Mouse (Mus musculus) gonadal fat pad, adult 2 months (tissue): ENCODE data around the gene Blcap. TPM values are rescaled to one million over a fixed set of nuclear protein-coding genes. Genes with fewer than 3 reads are reported as not detected.

Source experiments
- DNase-seq: peaks from one replicate; pipeline ENCODE4 v3.0.0-alpha.2; 2012; ENCODE audit warnings: low read depth
- polyA plus RNA-seq: library from polyadenylated mRNA; depleted of rRNA; stranded (reverse); fragments of >200 nt; gene quantifications from 2 replicates; pipeline ENCODE4 v1.2.3, GENCODE M21; 2012

Gene Blcap
- polyA plus RNA-seq, 1 experiment, result 87.0 TPM

DNA sequence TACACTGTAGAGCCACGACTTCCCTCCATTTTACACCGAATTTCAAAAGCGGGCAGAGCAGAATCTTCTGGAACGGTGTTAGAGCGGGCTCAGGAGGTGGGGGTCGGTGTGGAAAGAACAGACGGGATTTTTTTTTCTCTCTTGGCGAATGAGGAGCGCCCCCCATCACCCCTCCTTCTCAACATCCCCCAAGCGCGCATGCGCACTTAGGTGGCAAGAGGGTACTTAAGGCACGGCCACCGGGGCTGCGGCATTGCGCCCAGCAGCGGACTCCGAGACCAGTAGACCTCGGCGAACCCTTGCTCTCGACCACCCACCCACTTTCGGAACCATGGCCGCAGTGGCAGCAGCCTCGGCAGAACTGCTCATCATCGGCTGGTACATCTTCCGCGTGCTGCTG is 11.2 kb downstream of the Blcap start, which contains the start of gene Nnat:
Gene Nnat (plus strand): TSS at position 221 of the 400 bp plus-strand sequence.
- DNase-seq, result no peak

DNA sequence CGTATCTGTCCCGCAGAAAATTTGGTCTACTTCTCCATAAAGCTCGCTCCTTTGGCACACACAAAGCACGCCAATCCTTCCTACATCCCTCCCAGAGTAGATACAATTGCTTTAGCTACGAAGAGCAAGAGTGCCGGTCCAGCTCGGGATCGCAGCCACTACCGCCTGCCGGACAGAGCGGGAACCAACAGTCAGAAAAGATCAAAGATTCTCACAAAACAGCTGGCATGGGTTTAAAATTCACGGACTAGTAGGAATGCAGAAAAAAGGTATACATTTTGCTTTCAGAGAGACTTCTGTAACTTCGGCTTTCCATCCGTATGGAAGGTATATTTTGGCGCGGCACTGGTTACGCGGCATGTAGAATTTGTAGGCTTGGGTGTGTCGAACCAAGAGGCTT is 11.6 kb downstream of the Blcap start:
- no peak for DNase-seq

DNA sequence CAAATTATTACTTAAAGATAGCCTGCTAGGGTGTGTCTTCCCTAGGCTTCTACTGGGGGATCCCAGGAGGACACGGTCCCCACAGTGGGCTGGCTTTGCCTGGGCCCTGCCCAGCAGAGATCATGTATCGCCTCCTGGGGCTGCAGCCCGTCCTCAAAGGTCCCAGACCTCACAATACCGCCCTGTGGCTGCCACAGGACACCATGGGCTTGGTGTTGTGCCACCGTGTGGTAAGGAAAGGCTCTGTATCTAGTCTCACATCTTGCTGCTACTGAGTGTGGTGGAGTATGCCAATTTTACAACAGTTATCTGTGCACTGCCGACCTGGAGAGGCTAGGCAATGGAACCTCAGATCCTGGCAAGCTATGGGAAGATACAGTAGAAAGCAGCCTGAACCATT is 12.6 kb downstream of the Blcap start:
- no peak for DNase-seq

DNA sequence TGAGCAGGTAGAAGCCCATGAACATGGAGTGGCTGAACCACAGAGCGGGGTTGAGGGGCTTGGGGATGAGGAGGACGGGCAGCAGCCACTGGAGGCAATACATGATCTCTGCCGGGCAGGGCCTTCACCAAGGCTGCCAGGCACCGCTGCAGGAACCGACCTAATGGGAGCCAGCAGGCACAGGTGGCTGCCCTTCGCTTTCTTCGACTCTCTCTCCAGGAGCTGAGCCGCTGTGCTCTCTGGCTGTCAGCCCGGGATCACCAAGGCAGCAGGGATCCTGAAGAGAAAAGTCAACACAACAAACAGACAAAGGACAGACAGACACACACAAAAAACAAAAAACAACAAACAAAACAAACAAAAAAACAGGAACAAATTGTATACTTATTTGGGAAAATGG is 13.0 kb downstream of the Blcap start:
- no peak for DNase-seq

DNA sequence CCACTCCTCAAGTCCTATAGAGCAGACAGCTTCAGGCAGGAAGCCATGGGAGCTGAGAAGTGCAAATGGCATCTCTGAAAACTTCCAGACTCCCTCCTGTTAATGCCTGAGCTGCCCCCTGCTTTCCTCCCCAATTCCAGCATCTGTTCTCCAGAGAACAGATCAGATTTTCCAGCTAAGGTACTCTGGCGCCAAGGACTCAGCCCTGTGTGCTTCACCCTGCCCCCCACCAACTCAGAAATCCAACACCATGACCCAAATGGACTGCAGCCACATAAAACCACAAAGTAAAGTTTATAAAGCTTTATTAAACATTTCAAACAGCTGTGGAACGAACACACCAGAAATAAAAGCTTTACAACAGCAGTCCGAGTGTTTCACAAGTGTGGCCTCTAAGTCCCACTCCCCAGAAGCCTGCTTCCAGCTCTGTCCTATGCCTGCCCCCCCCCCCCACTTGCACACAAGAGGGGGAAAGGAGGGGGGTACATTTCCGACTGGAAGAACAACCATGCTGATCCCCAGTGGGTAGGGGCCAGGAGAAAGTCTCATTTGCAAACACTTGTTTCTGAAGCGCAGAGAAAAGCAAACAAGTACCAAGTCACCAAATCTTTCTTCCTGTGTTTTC is 14.9 kb downstream of the Blcap start:
- DNase-seq, result no peak

DNA sequence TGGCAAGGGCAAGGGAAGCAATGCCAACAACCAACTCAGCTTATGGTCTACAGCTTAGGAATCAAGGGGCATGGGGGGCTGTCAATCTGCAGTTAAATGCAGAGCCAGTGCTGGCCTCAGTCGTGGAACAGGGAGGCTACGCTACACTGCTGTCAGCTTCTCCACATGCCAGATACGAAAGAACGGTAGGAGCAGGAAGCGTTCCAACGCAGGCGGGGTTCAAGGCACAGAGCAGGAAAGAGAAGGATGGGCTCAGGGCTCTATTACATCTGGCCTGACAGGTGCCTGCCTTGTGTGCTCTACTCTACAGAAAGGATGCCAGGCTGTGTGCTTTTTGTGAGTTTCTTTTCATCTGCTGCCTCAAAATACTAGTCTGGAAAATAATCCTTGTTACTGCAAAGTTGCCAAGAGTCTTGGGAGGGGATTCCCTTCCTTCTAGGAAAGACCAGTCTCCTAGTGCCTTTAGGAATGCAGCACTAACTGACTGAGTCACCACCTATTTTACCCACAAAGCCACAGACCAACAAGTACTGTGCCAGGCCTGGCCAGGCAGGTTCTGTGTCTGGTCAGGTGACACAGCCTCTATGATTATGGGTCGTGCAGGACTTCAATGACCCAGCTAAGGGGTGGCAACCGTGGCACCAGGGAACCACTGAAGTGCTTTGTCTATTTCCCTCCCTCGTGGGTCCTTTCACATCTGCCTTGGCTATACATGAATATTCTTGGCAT is 18.8 kb downstream of the Blcap start:
- DNase-seq, result no peak

DNA sequence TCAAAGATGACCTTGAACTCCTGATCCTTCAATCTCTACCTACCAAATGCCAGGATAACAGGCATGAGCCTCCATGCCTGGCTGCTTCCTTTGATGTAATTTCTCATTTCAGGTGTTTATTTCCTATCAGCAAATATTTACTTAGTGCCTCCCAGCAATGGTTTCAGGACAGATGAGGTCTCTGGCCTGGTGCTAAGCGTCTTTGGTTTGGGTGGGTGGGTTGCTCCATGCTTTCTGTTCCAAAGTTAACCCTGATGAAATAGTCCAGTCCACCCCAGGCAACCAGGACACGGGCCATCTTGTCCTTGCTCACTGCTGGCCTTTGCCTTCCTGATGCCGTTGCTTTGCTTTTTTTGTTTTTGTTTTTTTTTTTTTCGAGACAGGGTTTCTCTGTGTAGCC is 20.8 kb downstream of the Blcap start:
- no peak for DNase-seq

DNA sequence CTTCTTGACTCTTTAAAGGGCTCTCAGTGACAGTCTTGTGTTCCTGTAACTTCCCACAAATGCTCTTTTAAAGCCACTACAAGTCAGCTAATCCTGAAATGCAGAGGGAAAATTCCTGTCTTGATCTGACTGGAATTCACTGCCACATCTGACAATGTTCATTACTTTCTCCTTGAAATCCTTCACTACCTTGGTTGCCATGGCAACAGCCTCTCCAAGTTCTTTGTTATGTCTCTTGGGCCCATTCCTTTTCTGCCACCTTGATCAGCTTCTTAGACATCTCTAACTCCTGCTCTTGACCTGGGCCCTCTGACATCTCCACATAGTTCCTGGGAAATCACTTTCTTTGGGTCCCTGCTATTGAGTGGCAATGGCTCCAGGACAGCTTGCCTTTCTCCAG is 24.4 kb downstream of the Blcap start:
- DNase-seq, result no peak

DNA sequence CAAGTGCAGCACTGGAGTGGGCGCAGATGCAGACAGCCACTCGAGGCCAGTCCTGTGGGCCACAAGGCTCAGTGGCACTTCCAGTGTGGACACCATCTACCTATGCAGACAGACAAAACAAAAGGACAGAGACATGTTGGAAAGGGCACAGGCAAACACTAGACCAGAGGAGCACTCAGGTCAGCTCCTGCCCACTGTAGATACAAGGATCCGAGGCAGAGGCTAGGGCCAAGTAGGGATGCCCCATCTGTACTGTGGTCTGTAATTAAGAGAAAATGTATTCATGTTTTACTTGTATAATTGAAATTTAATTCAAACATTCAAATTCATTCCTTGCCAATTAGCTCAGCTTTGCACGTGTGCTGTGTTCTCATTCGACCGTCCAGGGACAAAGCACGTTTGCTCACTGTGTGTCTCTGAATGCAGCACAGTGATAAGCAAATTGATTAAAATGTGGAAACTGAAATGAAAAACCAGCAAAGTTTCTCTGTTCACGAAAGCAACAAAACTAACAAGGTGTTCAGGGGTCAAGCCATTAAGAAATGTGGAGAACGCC is 26.7 kb downstream of the Blcap start:
- no peak for DNase-seq

DNA sequence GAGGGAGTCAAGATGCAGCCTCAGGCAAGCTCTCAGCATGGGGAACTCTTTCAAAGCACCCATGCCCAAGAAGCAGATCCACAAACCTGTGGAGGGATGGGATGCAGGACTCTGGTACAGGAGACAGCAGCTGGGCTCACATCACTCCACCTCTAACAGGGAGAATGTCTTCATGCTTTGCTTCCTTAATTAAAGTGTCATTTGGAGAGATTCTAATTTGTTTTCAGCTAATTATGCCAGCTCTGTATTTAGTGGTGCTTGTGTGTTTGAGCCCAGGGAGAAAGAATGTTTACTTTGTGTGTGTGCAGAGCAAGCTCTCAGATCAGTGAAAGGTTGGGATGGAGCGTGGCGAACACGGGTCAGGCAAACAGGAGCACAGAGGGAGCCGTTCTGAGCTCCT is 28.7 kb downstream of the Blcap start:
- no peak for DNase-seq

DNA sequence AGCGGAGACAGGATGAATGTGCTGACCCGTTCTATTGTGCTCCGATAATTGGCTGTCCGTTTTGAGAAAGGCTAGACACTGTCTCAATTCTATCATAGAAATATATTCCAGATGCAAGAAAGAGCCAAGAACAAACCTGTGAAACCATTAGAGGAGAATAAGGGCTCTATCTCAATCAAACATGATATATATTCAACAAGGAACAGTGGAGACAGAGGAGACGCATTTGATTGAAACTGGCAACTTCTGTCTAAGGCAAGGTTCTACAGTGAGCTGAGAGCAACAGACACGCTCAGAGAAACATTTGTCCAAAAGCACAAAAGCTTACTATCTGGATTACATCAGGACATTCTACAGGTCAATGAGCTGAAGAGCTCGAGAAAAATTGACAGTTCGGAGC is 29.4 kb downstream of the Blcap start:
- no peak for DNase-seq

DNA sequence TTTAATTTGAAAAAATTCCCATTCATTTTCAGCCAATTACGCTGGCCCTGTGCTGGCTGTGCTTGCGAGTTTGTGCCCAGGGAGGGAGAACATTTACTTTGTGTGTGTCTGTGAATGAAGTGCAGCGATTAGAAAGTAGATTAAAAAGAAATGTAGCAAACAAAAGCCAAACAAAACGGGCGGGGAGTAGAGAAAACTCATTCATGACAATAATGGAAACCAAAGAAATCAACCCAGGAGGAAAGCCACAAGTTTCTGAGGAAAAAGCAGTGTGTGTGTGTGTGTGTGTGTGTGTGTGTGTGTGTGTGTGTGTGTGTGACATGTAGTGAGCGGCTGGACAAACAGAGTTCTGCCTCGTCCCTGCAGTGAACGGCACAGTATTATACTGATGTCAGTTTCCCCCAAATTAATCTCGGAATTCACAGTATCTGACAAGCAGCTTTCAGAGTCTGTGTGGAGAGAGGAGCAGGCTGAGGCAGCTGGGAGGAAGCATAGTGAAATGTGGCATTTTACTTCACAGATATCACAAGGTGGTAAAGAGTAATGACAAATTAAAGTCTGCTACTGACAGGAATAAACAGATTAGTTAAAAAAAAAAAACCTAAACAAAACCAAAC is 30.0 kb downstream of the Blcap start:
- no peak for DNase-seq

DNA sequence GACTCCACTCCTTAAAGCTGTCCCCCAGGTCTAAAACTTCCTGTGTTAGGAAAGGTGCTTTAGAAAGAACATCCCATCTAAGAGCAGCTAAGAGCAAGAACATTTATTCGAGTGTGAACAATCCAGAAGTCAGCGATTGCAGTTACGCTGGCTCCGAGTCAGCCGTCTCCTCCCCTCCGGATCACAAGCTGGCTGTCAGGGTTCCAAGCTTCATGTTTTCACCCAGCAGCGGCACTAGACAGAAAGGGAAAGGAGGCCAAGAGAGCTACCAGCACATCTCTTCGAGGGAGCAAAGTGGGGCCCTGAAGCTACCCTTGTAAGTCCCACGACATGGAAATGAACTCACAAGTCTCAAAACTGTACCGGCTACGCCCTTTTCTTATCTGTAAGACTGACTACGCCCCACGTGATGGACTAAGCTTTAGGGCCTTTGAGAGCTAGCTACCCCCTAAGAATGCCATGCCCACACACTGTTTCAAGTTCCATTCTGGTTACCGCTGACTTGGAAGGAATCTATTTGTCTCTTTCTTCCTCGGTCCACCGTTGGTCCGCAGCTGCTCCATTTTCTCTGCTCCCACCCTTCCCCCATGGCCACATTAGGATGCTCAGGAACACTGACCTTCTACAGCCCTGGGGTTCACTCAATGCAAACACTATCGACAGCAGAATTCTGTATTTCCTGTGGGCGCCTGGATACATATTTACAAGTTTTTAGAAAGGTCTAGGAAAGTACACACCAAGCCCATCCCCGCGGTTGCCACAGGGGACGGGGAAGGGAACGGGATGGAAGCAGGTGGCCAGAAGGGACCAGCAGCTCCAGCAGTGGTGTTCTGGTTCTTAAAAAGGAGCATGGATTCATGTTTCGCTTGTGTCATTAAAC is 30.8 kb downstream of the Blcap start:
- DNase-seq, result no peak

DNA sequence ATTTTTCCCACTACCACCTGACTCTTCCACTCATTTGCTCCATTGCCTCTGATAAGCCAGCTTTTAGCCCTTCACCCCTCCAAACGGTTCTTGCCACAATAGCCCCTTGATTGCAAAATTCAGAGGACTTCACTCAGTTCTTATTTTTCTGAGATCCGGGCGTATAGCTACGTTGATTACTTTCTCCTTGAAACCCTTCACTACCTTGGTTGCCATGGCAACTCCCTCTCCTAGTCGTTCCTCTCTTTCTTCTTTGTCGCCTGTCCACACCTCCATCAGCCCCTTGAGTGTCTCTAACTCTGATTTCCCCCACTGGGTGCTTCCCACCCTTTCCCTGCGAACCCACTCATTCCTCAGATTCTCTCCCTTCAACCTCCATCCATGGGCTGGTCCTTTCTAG is 34.0 kb downstream of the Blcap start:
- no peak for DNase-seq

DNA sequence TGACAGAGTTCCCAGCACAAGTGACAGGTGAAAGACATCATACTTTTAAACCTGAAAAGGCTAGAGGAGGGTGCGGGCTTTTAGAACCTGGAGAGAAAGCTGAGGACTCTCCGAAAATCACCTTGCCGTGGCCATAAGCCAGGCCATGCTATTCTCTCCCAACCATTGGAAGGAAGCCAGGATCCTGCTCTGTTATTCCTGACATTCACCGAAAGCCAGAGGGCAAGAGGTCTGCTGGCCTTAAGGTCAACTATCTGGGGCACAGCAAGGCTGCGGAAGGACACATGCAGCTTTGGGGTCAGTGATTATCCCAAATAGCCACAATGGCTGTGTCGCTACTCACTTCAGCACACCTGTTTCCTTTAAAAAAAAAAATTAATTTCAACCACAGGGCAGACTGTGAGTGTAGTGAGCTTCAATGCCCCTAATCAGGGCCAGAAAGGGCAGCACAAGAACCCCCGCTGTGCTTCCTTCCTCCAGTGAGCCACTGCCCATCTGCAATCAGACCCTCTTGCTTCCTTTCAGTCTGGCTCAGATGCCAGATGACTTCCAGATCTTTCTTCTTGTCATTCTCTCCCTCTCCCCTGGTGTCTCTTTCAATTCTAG is 34.5 kb downstream of the Blcap start:
- DNase-seq, result no peak

DNA sequence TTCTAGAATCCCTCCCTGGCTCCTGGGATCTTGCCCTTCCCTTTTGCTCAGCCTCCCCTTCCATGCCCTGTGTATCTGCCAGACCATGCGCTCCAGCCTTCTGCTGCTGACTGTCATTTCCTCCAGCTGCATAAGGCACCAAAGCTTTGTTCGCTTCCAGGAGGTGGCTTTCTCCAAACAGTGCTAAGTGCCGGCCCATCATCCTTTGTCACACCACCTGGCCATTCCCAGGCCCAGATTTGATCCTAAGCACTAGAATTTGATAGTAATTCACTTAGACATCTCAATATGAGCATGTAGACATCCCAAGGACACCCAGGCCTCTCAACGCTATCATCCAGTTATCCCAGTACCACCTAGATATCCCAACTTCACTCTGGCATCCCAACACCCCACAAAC is 36.9 kb downstream of the Blcap start:
- DNase-seq, result no peak

DNA sequence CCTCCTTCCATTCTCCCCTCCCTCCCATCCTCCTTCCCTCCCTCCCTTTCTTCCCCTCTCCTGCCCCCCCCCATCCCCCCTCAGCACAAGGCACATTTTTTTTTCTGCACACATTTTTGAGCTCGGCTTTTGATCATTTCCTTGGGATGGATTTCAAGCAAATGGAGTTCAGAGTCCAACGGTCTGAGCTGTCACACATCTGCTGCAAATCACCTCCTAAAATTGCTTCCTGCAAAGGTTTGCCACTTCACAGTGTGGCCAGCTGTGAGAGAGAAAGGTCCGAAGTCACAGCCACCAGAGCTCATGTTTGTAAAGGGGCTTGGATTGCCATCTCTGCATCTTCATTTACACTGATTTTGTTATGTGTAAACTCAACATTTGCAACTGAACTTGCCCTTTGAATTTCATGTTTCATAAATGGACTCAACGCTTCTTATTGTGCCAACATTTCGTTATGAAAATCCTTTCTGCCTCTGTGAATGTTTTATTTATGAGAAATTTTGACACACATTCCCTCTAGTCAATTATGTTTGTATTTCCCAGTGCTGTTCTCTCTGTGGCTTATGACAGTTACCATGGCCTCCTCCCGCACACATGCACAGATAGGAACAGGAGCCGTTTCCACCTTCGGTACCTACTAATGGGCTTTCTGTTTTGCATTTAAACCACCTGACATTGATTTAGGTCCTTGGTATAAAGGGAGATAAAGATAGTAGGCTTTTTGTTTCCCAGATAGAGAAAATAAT is 39.2 kb downstream of the Blcap start:
- DNase-seq, result no peak

DNA sequence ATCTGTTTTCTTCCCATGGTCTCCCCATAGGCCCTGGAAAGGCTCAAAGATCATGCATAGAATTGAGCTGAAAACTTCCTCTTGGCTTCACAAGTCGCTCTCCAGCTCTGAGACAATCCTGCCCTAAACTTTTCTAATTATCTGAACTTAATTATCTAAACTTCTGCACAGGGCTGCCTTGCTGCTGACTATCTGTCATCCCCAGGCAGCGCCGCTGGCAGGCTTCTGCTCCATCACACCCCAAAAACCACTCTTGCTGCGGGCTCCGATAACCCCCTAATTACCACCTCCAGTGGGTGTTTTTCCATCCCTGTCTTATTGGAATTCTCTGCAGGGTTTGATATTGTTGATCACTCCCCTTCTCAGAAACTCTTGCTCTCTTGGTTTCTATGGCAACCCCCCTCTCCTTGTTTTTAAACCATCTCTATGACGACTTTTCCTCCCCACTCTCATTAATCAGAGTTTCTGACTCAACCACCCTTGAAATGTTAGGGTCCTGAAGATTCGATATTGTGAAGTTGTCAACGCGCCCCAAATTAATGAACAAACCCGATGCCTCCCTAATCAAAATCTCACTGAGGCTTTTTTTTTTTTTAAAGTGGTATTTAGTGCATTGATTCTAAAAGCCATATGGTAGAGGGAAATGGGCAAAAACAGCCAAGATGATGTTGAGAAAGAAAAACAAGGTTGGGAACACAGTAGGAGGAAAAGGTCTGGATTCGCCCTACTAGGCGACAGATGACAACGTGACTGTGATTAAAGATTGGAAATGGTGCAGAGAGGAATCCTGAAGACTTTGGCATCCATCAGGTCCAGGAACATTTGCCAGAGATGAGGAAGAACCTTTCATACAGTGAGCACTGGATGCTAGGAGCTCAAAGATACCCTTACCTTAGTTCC is 40.8 kb downstream of the Blcap start:
- no peak for DNase-seq

DNA sequence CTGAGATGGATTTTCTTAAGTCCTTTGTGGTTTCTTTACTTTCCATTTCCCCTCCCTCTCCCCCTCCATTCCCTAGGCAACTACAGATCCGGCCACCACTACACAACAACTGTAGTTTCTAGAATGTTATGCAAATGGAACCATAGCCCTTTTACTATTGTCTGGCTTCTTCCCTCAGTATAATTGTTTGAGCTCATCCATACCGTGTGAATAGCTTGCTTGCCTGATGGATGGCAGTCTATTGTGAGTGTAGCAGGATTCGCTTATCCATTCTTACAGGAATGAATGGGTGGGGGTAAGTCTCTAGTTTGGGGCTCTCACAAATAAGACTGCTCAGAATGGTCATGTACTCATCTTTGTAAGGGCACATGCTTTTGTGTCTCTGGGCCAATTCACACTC is 48.5 kb downstream of the Blcap start:
- no peak for DNase-seq

DNA sequence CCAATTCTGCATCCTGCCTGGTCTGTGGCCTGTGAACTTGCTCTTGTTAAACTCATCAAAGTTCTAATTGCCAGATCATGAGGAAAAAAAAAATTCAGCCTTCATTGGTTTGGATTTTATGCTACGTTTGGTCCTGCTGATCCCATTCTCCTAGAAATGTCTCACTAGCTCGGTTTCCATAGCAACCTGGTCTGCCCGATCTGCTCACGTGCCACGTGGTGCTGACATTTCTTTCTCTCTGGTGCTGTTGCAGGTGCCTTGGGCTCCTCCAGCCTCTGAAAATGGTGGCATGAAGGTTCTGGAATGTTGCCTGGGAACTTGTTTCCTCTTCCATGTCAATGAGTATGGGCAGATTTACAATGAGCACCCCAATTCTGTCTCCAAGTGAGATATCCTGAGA is 50.6 kb downstream of the Blcap start:
- no peak for DNase-seq
